Mouse (Mus musculus): Measurements from ENCODE around the gene Pcnx. TPM values are rescaled to one million over a fixed set of nuclear protein-coding genes. Genes with fewer than 3 reads are reported as not detected.

Pcnx gene
- polyA plus RNA-seq, 1 experiment: 39.1 TPM

DNA sequence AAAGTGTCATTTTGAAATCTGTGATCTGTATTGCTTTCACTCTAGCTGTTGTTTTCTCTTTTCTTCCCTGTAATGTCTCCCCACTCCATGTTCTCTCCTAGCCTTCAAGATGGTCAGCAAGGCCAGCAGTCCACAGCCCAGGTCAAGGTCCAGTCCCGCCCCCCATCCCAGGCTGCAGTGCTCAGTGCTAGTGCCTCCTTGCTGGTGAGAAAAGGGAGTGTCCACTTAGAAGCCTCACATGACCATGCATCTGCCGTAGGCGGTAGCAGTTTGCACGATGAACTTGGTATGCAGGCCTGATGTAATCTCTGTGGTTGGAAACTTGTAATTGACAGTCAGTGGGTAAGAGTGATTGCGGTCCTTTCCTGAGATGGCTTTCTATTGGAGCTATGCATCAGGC lies 73.6 kb downstream of the Pcnx start:
- TF ChIP-seq POLR2A (IDR thresholded peaks at IDR 0.05; ENCODE audit: low read depth, low read length) (no peak), CTCF (IDR thresholded peaks at IDR 0.05; ENCODE audit: borderline replicate concordance, insufficient read depth, low read length) (no peak)
- H3K4me1 ChIP-seq (ENCODE audit: control insufficient read depth, insufficient read depth, low read length): peaks cover 3% of the 10 kb centered on the region; the same call in 1 of the 2 replicates

GRCm38 (mm10) chr12:81934510-81934909 lies 74.7 kb downstream of the Pcnx start:
- TF ChIP-seq POLR2A (IDR thresholded peaks at IDR 0.05; ENCODE audit: low read depth, low read length) (no peak), CTCF (IDR thresholded peaks at IDR 0.05; ENCODE audit: borderline replicate concordance, insufficient read depth, low read length) (no peak)

More for the DNA sequence above, 73.6 kb downstream of the Pcnx start:
- Histone ChIP-seq H3K4me3 (ENCODE audit: insufficient read depth, low read length) (no peak overlapping the region), H3K27ac (ENCODE audit: insufficient read depth, low read length) (no peak overlapping the region)

DNA sequence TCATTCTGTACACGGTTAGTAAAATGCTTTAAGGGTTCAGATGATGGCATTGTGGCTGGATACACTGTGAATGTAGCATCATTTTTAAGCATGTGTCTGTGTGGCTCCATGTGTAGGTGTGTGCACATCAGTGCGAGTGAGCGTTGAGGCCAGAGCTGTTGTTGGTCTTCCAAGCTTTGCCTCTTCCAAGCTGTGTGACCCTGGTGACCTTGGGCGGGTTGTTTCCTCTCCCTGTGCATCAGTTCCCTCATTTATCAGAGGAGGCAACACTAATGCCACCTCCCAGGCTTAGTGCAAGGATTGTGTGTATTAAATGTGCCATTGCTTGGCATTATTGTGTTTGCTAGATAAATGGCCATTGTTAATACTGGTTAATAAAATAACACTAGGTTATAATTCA lies 76.2 kb downstream of the Pcnx start:
- Histone ChIP-seq H3K27ac (ENCODE audit: insufficient read depth, low read length) (no peak overlapping the region), H3K4me3 (ENCODE audit: insufficient read depth, low read length) (no peak overlapping the region), H3K4me1 (ENCODE audit: control insufficient read depth, insufficient read depth, low read length) (peaks cover 3% of the 10 kb centered on the region; the same call in 1 of the 2 replicates)
- TF ChIP-seq CTCF (IDR thresholded peaks at IDR 0.05; ENCODE audit: borderline replicate concordance, insufficient read depth, low read length) (no peak), POLR2A (IDR thresholded peaks at IDR 0.05; ENCODE audit: low read depth, low read length) (no peak)

More at GRCm38 (mm10) chr12:81934510-81934909, 74.7 kb downstream of the Pcnx start:
- Histone ChIP-seq H3K4me3 (ENCODE audit: insufficient read depth, low read length) (no peak overlapping the region), H3K27ac (ENCODE audit: insufficient read depth, low read length) (no peak overlapping the region), H3K4me1 (ENCODE audit: control insufficient read depth, insufficient read depth, low read length) (peaks cover 3% of the 10 kb centered on the region; the same call in 1 of the 2 replicates)

GRCm38 (mm10) chr12:81941191-81941590 lies 81.4 kb downstream of the Pcnx start:
- TF ChIP-seq POLR2A (IDR thresholded peaks at IDR 0.05; ENCODE audit: low read depth, low read length): no peak
- TF ChIP-seq CTCF (IDR thresholded peaks at IDR 0.05; ENCODE audit: borderline replicate concordance, insufficient read depth, low read length): no peak
- Histone ChIP-seq H3K27ac (ENCODE audit: insufficient read depth, low read length) (no peak overlapping the region), H3K4me1 (ENCODE audit: control insufficient read depth, insufficient read depth, low read length) (peaks cover 5% of the 10 kb centered on the region; the same call in 1 of the 2 replicates), H3K4me3 (ENCODE audit: insufficient read depth, low read length) (no peak overlapping the region)

- no peak overlapping the region for H3K27ac ChIP-seq (ENCODE audit: insufficient read depth, low read length)
- no peak overlapping the region for H3K4me3 ChIP-seq (ENCODE audit: insufficient read depth, low read length)
- TF ChIP-seq CTCF (IDR thresholded peaks at IDR 0.05; ENCODE audit: borderline replicate concordance, insufficient read depth, low read length) (no peak), POLR2A (IDR thresholded peaks at IDR 0.05; ENCODE audit: low read depth, low read length) (no peak)
- H3K4me1 ChIP-seq (ENCODE audit: control insufficient read depth, insufficient read depth, low read length): peaks cover 2% of the 10 kb centered on the region; the same call in 1 of the 2 replicates
Measured at GRCm38 (mm10) chr12:81943331-81944062, 83.7 kb downstream of the Pcnx start.

DNA sequence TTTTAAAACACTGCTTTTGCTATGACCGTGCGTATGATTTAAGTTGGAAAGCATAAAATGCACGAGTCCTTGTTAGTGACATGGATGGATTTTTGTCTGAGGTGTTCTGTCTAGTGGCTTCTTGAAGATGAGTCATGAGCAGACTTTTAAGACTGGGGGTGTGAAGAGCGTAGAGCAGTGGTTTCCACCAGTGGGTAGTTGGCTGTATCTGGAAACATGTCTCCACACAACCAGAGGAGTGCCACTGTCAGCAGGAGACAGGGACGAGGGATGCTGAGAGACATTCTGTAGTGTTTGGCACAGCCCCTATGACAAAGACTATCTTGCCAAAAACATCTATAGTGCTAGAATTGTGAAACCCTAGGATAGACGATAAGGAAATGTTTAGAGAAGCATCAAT lies 89.2 kb downstream of the Pcnx start:
- Histone ChIP-seq H3K4me1 (ENCODE audit: control insufficient read depth, insufficient read depth, low read length) (no peaks in the 10 kb centered on the region), H3K27ac (ENCODE audit: insufficient read depth, low read length) (no peak overlapping the region), H3K4me3 (ENCODE audit: insufficient read depth, low read length) (no peak overlapping the region)
- TF ChIP-seq CTCF (IDR thresholded peaks at IDR 0.05; ENCODE audit: borderline replicate concordance, insufficient read depth, low read length) (no peak), POLR2A (IDR thresholded peaks at IDR 0.05; ENCODE audit: low read depth, low read length) (no peak)

DNA sequence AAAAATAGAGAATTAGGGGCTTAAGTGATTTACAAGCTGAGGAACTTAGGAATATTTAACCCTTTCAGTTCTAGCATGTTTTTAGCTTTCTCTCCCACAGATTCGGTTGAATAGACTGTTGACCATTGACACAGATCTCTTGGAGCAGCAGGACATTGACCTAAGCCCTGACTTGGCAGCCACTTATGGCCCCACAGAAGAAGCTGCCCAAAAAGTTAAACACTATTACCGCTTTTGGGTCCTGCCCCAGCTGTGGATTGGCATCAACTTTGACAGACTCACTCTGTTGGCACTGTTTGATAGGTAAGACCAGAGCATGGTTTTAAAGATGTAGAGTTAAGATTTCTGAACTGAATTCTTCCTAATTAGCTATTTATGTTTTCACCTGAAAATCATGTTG lies 90.2 kb downstream of the Pcnx start:
- H3K4me3 ChIP-seq (ENCODE audit: insufficient read depth, low read length): no peak overlapping the region
- no peak for TF ChIP-seq CTCF (IDR thresholded peaks at IDR 0.05; ENCODE audit: borderline replicate concordance, insufficient read depth, low read length)
- TF ChIP-seq POLR2A (IDR thresholded peaks at IDR 0.05; ENCODE audit: low read depth, low read length): no peak
- no peaks in the 10 kb centered on the region for H3K4me1 ChIP-seq (ENCODE audit: control insufficient read depth, insufficient read depth, low read length)
- no peak overlapping the region for H3K27ac ChIP-seq (ENCODE audit: insufficient read depth, low read length)

GRCm38 (mm10) chr12:81958351-81958750 lies 98.5 kb downstream of the Pcnx start:
- Histone ChIP-seq H3K4me1 (ENCODE audit: control insufficient read depth, insufficient read depth, low read length) (no peaks in the 10 kb centered on the region), H3K27ac (ENCODE audit: insufficient read depth, low read length) (no peak overlapping the region), H3K4me3 (ENCODE audit: insufficient read depth, low read length) (no peak overlapping the region)
- TF ChIP-seq CTCF (IDR thresholded peaks at IDR 0.05; ENCODE audit: borderline replicate concordance, insufficient read depth, low read length): no peak
- TF ChIP-seq POLR2A (IDR thresholded peaks at IDR 0.05; ENCODE audit: low read depth, low read length): no peak

GRCm38 (mm10) chr12:81965416-81965815 lies 105.6 kb downstream of the Pcnx start:
- H3K4me1 ChIP-seq (ENCODE audit: control insufficient read depth, insufficient read depth, low read length): no peaks in the 10 kb centered on the region
- no peak overlapping the region for H3K4me3 ChIP-seq (ENCODE audit: insufficient read depth, low read length)
- TF ChIP-seq POLR2A (IDR thresholded peaks at IDR 0.05; ENCODE audit: low read depth, low read length): no peak
- no peak for TF ChIP-seq CTCF (IDR thresholded peaks at IDR 0.05; ENCODE audit: borderline replicate concordance, insufficient read depth, low read length)
- no peak overlapping the region for H3K27ac ChIP-seq (ENCODE audit: insufficient read depth, low read length)
